In genomic region chr19:18758916-18759315, GRCm38 (mm10) we compare ENCODE assay signal across 11 mouse cellular contexts. TPM values are rescaled to one million over a fixed set of nuclear protein-coding genes. Genes with fewer than 3 reads are reported as not detected.
DNase-seq lines count a peak whose midpoint lies in the region; ATAC-seq and TF ChIP-seq lines count a peak whose summit lies in the region.
"Had no signal": no experiment of that assay in that cellular context is flagged by ENCODE, and none has a peak within 500 bp of the region (broad histone marks: within the 10 kb centered on the region; RNA-seq: fewer than 3 reads in every experiment).

No protein-coding gene starts in this region.

- H3K36me3 ChIP-seq in midbrain, embryonic 10.5 days = no peaks in the 10 kb centered on the region
- H3K36me3 ChIP-seq in midbrain, postnatal 0 days (ENCODE audit: insufficient read depth, low read length) = no peaks in the 10 kb centered on the region
- no peaks in the 10 kb centered on the region for H3K36me3 ChIP-seq in kidney, embryonic 16.5 days (ENCODE audit: insufficient read depth, low read length)
- no peaks in the 10 kb centered on the region for H3K36me3 ChIP-seq in neural tube, embryonic 15.5 days
- H3K36me3 ChIP-seq: embryonic facial prominence, embryonic 15.5 days; hindbrain, embryonic 15.5 days; neural tube, embryonic 12.5 days had no signal

- H3K9ac ChIP-seq in midbrain, postnatal 0 days (replicated peaks; ENCODE audit: low read length, poor library complexity, severe bottlenecking) = no peak overlapping the region
- H3K9ac ChIP-seq in kidney, embryonic 16.5 days (replicated peaks; ENCODE audit: low read length) = no peak overlapping the region
- no peak overlapping the region for H3K9ac ChIP-seq in neural tube, embryonic 15.5 days (replicated peaks)
- H3K9ac ChIP-seq: embryonic facial prominence, embryonic 15.5 days; hindbrain, embryonic 15.5 days; neural tube, embryonic 12.5 days had no signal

- no peaks in the 10 kb centered on the region for H3K9me3 ChIP-seq in midbrain, embryonic 10.5 days (replicated peaks)
- H3K9me3 ChIP-seq in midbrain, postnatal 0 days (ENCODE audit: low read length) = no peaks in the 10 kb centered on the region
- H3K9me3 ChIP-seq in kidney, embryonic 16.5 days (ENCODE audit: low read length) = no peaks in the 10 kb centered on the region
- no peaks in the 10 kb centered on the region for H3K9me3 ChIP-seq in neural tube, embryonic 15.5 days (replicated peaks)
- H3K9me3 ChIP-seq: embryonic facial prominence, embryonic 15.5 days; hindbrain, embryonic 15.5 days; neural tube, embryonic 12.5 days had no signal

- no peak overlapping the region for H3K4me3 ChIP-seq in midbrain, embryonic 10.5 days
- H3K4me3 ChIP-seq in midbrain, postnatal 0 days (ENCODE audit: low read depth, low read length) = no peak overlapping the region
- no peak overlapping the region for H3K4me3 ChIP-seq in kidney, embryonic 16.5 days (ENCODE audit: low read length)
- no peak overlapping the region for H3K4me3 ChIP-seq in neural tube, embryonic 15.5 days (replicated peaks)
- H3K4me3 ChIP-seq: embryonic facial prominence, embryonic 15.5 days; hindbrain, embryonic 15.5 days; neural tube, embryonic 12.5 days had no signal

- peak overlapping the region; percentile 58; the same call in 1 of the 2 replicates for H3K27ac ChIP-seq in midbrain, embryonic 10.5 days (replicated peaks)
- H3K27ac ChIP-seq in midbrain, postnatal 0 days (ENCODE audit: low read depth, low read length) = no peak overlapping the region
- H3K27ac ChIP-seq in kidney, embryonic 16.5 days (ENCODE audit: low read length) = peak overlapping the region; percentile 43; the same call in 1 of the 2 replicates
- H3K27ac ChIP-seq in neural tube, embryonic 15.5 days (replicated peaks) = no peak overlapping the region
- H3K27ac ChIP-seq: embryonic facial prominence, embryonic 15.5 days; hindbrain, embryonic 15.5 days; neural tube, embryonic 12.5 days had no signal

- TF ChIP-seq CTCF in midbrain, postnatal 0 days (IDR thresholded peaks at IDR 0.05) = no peak

- H3K4me1 ChIP-seq in midbrain, embryonic 10.5 days = peaks cover 15% of the 10 kb centered on the region
- H3K4me1 ChIP-seq in midbrain, postnatal 0 days (ENCODE audit: insufficient read depth, low read length) = no peaks in the 10 kb centered on the region
- peaks cover 9% of the 10 kb centered on the region; the same call in 1 of the 2 replicates for H3K4me1 ChIP-seq in kidney, embryonic 16.5 days (ENCODE audit: insufficient read depth, low read length)
- H3K4me1 ChIP-seq in neural tube, embryonic 15.5 days = no peaks in the 10 kb centered on the region
- H3K4me1 ChIP-seq: embryonic facial prominence, embryonic 15.5 days; hindbrain, embryonic 15.5 days; neural tube, embryonic 12.5 days had no signal

- no peak for ATAC-seq in midbrain, postnatal 0 days (ENCODE audit: low FRiP score)
- peak; percentile 94 for ATAC-seq in kidney, embryonic 16.5 days (ENCODE audit: low FRiP score, low TSS enrichment)
- ATAC-seq in neural tube, embryonic 15.5 days (ENCODE audit: low FRiP score) = no peak

- DNase-seq in adrenal gland, adult 2 months = peak; percentile 5
- no peak for DNase-seq in adrenal gland, adult 18-20 months (ENCODE audit: low spot score in 2 of 2)
- peak; percentile 51 for DNase-seq in midbrain, embryonic 10.5 days (ENCODE audit: low spot score)
- DNase-seq in midbrain, postnatal 0 days (ENCODE audit: low spot score) = no peak
- peak; percentile 19 for DNase-seq in retina, embryonic 14.5 days (ENCODE audit: low spot score)
- DNase-seq in urinary bladder, postnatal 14 days (ENCODE audit: low spot score) = no peak

- H3K27me3 ChIP-seq in midbrain, embryonic 10.5 days (ENCODE audit: low read depth, poor library complexity, severe bottlenecking) = no peaks in the 10 kb centered on the region
- no peaks in the 10 kb centered on the region for H3K27me3 ChIP-seq in midbrain, postnatal 0 days (ENCODE audit: insufficient read depth, low read length)
- H3K27me3 ChIP-seq in kidney, embryonic 16.5 days (ENCODE audit: insufficient read depth, low read length) = no peaks in the 10 kb centered on the region
- H3K27me3 ChIP-seq in neural tube, embryonic 15.5 days (replicated peaks) = no peaks in the 10 kb centered on the region
- H3K27me3 ChIP-seq: embryonic facial prominence, embryonic 15.5 days; hindbrain, embryonic 15.5 days; neural tube, embryonic 12.5 days had no signal

- 26% methylated on average over 9 of the region's 9 CpGs for WGBS in midbrain, embryonic 10.5 days
- 18% methylated on average over 9 of the region's 9 CpGs for WGBS in midbrain, postnatal 0 days
- 17% methylated on average over 9 of the region's 9 CpGs for WGBS in kidney, embryonic 16.5 days
- 52% methylated on average over 9 of the region's 9 CpGs for WGBS in neural tube, embryonic 15.5 days

- no peak overlapping the region for H3K4me2 ChIP-seq in midbrain, postnatal 0 days (ENCODE audit: low read depth, low read length, poor library complexity, severe bottlenecking)
- H3K4me2 ChIP-seq in kidney, embryonic 16.5 days (replicated peaks; ENCODE audit: low read depth, low read length) = no peak overlapping the region
- H3K4me2 ChIP-seq in neural tube, embryonic 15.5 days = no peak overlapping the region
- H3K4me2 ChIP-seq: embryonic facial prominence, embryonic 15.5 days; hindbrain, embryonic 15.5 days; neural tube, embryonic 12.5 days had no signal

RNA-seq across cellular contexts. Expression of gene Trpm6, which starts 9.1 kb away (rescaled TPM):
- under 1 TPM in 1 of 2 experiments, not detected in 1; 0.14 TPM for total RNA-seq in adrenal gland, adult 2 months (2021)
- 0.01 TPM in 1 of 2 replicates, not detected in the other for polyA plus RNA-seq in adrenal gland, adult 2 months (2012; rRNA removed)
- total RNA-seq in adrenal gland, adult 18-20 months (2021) = not detected
- 0.38 and 0.67 TPM in 2 replicates for polyA plus RNA-seq in midbrain, embryonic 10.5 days (2016; fragmentation: Nextera tagmentation; extraction: Ambion mirVana)
- total RNA-seq in midbrain, postnatal 0 days (2014; rRNA removed) = 0.38 TPM in 2 replicates
- polyA plus RNA-seq in midbrain, postnatal 0 days (2015; fragmentation: Nextera tagmentation; extraction: Ambion mirVana) = 0.26 and 0.29 TPM in 2 replicates
- polyA plus RNA-seq in kidney, embryonic 16.5 days (2015; fragmentation: Nextera tagmentation; extraction: Ambion mirVana) = 0.89 and 0.91 TPM in 2 replicates
- 0.26 and 0.37 TPM in 2 replicates for polyA plus RNA-seq in neural tube, embryonic 15.5 days (2015; fragmentation: Nextera tagmentation; extraction: Ambion mirVana)

RNA-seq across cellular contexts. Expression of gene D030056L22Rik, which starts 45.9 kb away (rescaled TPM):
- total RNA-seq in adrenal gland, adult 2 months (2021) = 10 to 100 TPM; 11.5 to 13.2 TPM
- polyA plus RNA-seq in adrenal gland, adult 2 months (2012; rRNA removed) = 44.4 and 47.1 TPM in 2 replicates
- 10 to 100 TPM; 12.8 to 13.4 TPM for total RNA-seq in adrenal gland, adult 18-20 months (2021)
- 49.6 and 50.8 TPM in 2 replicates for polyA plus RNA-seq in midbrain, embryonic 10.5 days (2016; fragmentation: Nextera tagmentation; extraction: Ambion mirVana)
- 49.6 and 61.8 TPM in 2 replicates for total RNA-seq in midbrain, postnatal 0 days (2014; rRNA removed)
- polyA plus RNA-seq in midbrain, postnatal 0 days (2015; fragmentation: Nextera tagmentation; extraction: Ambion mirVana) = 35.0 TPM in 2 replicates
- 30.4 and 30.5 TPM in 2 replicates for polyA plus RNA-seq in kidney, embryonic 16.5 days (2015; fragmentation: Nextera tagmentation; extraction: Ambion mirVana)
- polyA plus RNA-seq in neural tube, embryonic 15.5 days (2015; fragmentation: Nextera tagmentation; extraction: Ambion mirVana) = 51.8 and 53.6 TPM in 2 replicates

Comparison
In these comparisons a context has a peak if more than half of its experiments do, and no peak if none do; other contexts are left out.
1. DNase-seq: peak in adrenal gland, adult 2 months (single experiment), midbrain, embryonic 10.5 days (single experiment) and retina, embryonic 14.5 days (single experiment); none in adrenal gland, adult 18-20 months (0 of 2), midbrain, postnatal 0 days (single experiment) and urinary bladder, postnatal 14 days (single experiment).
2. H3K27ac ChIP-seq: peak in midbrain, embryonic 10.5 days (single experiment) and kidney, embryonic 16.5 days (single experiment); none in midbrain, postnatal 0 days (single experiment) and neural tube, embryonic 15.5 days (single experiment).